Mouse (Mus musculus): ENCODE measurements around the gene Slc25a54. TPM values are rescaled to one million over a fixed set of nuclear protein-coding genes. Genes with fewer than 3 reads are reported as not detected.

The Slc25a54 gene
- polyA plus RNA-seq (2014; fragmentation: Nextera tagmentation; extraction: Ambion mirVana), result not detected in 2 replicates

DNA sequence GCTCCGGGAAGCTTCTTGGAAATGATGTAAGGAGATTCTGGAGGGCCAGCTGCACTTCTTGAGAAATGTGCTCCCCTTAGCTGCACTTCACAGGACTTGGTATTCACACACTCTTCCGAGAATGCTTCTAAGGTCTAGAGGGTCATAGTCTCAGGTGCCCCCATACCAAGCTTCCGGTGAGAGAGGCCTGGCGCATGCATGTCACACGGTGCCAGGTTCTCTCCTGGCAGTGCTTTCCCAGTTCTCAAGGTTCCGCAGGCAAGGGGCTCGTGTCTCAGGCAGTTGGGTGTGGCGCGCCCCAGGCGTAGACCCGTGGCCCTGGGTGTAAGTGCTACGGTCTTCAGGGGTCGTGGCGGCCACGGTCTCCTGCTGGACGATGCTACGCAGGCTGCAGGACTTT, at the start of gene Slc25a54:
TSS of gene Slc25a54 (plus strand) at position 301 of the 400 bp plus-strand sequence.
- WGBS (ENCODE audit: insufficient replicate concordance), result 93% methylated on average over 17 of the region's 17 CpGs
- H3K4me3 ChIP-seq (ENCODE audit: low read depth, low read length), result no peak within 1 kb of the TSS
- no peaks in the 10 kb centered on the region for H3K4me1 ChIP-seq (ENCODE audit: control insufficient read depth, insufficient read depth, low read length)
- H3K27ac ChIP-seq (ENCODE audit: low read depth, low read length), result no peak within 1 kb of the TSS
- H3K4me2 ChIP-seq, result no peak within 1 kb of the TSS
- H3K36me3 ChIP-seq (ENCODE audit: control insufficient read depth, insufficient read depth, low read length), result no peaks in the 10 kb centered on the region
- no peak within 1 kb of the TSS for H3K9ac ChIP-seq (ENCODE audit: low read depth, low read length)
- ATAC-seq (replicated peaks; ENCODE audit: insufficient number of reproducible peaks, low FRiP score, low TSS enrichment), result no peak
- no peaks in the 10 kb centered on the region for H3K27me3 ChIP-seq (ENCODE audit: control insufficient read depth, insufficient read depth, low read length)
- no peaks in the 10 kb centered on the region for H3K9me3 ChIP-seq (replicated peaks; ENCODE audit: control insufficient read depth, low read length)

DNA sequence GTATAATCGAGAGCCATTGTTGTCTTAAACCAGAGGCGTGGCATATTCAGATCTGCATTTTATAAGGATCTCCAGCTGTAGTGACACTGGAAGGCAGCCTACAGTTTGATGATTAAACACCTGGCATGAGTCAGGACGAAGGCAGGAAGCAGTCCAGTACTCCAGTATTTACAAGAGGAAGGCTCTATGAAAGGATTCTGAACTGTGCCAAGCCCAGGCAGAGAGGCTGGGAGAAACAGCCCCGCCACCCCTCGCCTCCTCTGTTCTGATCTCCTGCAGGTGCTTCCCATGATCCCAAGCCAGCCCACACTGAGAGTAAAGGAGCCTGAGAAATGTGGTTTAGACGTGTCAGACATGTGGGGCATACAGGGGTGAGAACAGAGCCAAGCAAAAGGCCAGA, 49.5 kb upstream of the Slc25a54 start:
- no peaks in the 10 kb centered on the region; the same call in 1 of the 2 replicates for H3K4me1 ChIP-seq (ENCODE audit: control insufficient read depth, insufficient read depth, low read length)
- no peak overlapping the region for H3K27ac ChIP-seq (ENCODE audit: low read depth, low read length)

GRCm38 (mm10) chr3:109031626-109032025, 48.6 kb upstream of the Slc25a54 start:
- H3K9me3 ChIP-seq (replicated peaks; ENCODE audit: control insufficient read depth, low read length), result no peaks in the 10 kb centered on the region
- WGBS (ENCODE audit: insufficient replicate concordance), result 75% methylated on average over 3 of the region's 3 CpGs
- ATAC-seq (replicated peaks; ENCODE audit: insufficient number of reproducible peaks, low FRiP score, low TSS enrichment), result no peak
- no peaks in the 10 kb centered on the region for H3K4me1 ChIP-seq (ENCODE audit: control insufficient read depth, insufficient read depth, low read length)
- no peak overlapping the region for H3K27ac ChIP-seq (ENCODE audit: low read depth, low read length)
- no peak overlapping the region for H3K4me3 ChIP-seq (ENCODE audit: low read depth, low read length)
- H3K27me3 ChIP-seq (ENCODE audit: control insufficient read depth, insufficient read depth, low read length), result no peaks in the 10 kb centered on the region
- H3K36me3 ChIP-seq (ENCODE audit: control insufficient read depth, insufficient read depth, low read length), result no peaks in the 10 kb centered on the region
- no peak overlapping the region for H3K4me2 ChIP-seq
- H3K9ac ChIP-seq (ENCODE audit: low read depth, low read length), result no peak overlapping the region

More for the DNA sequence above, 49.5 kb upstream of the Slc25a54 start:
- Histone ChIP-seq H3K36me3 (ENCODE audit: control insufficient read depth, insufficient read depth, low read length) (no peaks in the 10 kb centered on the region), H3K9ac (ENCODE audit: low read depth, low read length) (no peak overlapping the region), H3K4me2 (no peak overlapping the region), H3K9me3 (replicated peaks; ENCODE audit: control insufficient read depth, low read length) (no peaks in the 10 kb centered on the region), H3K27me3 (ENCODE audit: control insufficient read depth, insufficient read depth, low read length) (no peaks in the 10 kb centered on the region), H3K4me3 (ENCODE audit: low read depth, low read length) (no peak overlapping the region)
- 60% methylated on average over 6 of the region's 6 CpGs for WGBS (ENCODE audit: insufficient replicate concordance)
- no peak for ATAC-seq (replicated peaks; ENCODE audit: insufficient number of reproducible peaks, low FRiP score, low TSS enrichment)

DNA sequence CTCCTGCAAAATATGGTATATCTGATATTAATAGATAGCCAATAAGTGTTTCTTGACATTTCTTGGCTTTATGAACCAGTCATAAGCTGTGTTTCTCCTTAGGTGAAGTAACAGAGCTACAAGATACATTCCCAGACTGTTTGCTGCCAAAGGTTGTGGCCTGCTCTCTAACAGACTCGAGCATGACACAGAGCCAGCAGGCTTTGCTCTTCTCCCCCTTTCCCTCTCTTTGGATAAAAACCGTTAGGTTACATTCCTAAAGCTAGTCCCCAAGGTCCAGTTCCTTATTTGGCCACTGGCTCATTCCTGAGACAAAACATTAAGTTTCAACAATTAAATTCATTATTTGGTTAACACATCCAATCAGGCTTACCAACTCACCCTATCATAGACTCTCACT, 48.0 kb upstream of the Slc25a54 start:
- H3K4me1 ChIP-seq (ENCODE audit: control insufficient read depth, insufficient read depth, low read length), result no peaks in the 10 kb centered on the region
- no peak overlapping the region for H3K4me2 ChIP-seq
- 47% methylated on average over 2 of the region's 2 CpGs for whole genome bisulfite sequencing (ENCODE audit: insufficient replicate concordance)
- no peak for ATAC-seq (replicated peaks; ENCODE audit: insufficient number of reproducible peaks, low FRiP score, low TSS enrichment)
- H3K36me3 ChIP-seq (ENCODE audit: control insufficient read depth, insufficient read depth, low read length), result no peaks in the 10 kb centered on the region
- H3K27me3 ChIP-seq (ENCODE audit: control insufficient read depth, insufficient read depth, low read length), result no peaks in the 10 kb centered on the region
- no peak overlapping the region for H3K27ac ChIP-seq (ENCODE audit: low read depth, low read length)
- H3K9me3 ChIP-seq (replicated peaks; ENCODE audit: control insufficient read depth, low read length), result no peaks in the 10 kb centered on the region
- no peak overlapping the region for H3K9ac ChIP-seq (ENCODE audit: low read depth, low read length)
- no peak overlapping the region for H3K4me3 ChIP-seq (ENCODE audit: low read depth, low read length)

DNA sequence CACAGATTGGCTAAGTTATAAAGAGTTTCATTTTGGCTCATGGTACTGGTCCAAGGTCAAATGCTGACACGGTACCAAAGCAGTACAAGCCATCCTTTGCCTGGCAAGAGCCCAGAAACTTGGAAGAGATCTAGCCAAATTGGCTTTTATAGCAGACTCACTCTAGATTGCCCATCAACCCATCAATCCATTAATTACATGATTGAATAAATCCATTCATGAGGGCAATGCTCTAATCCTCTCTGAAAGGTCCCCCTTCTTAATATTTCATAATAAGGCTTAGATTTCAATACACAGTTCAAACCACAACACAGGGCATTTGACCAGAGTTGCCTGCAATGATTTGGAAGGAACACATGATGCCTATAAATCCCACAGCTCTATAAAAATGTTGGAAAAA, 45.9 kb upstream of the Slc25a54 start:
- no peaks in the 10 kb centered on the region for H3K27me3 ChIP-seq (ENCODE audit: control insufficient read depth, insufficient read depth, low read length)
- no peaks in the 10 kb centered on the region for H3K9me3 ChIP-seq (replicated peaks; ENCODE audit: control insufficient read depth, low read length)
- no peak overlapping the region for H3K9ac ChIP-seq (ENCODE audit: low read depth, low read length)
- no peaks in the 10 kb centered on the region for H3K4me1 ChIP-seq (ENCODE audit: control insufficient read depth, insufficient read depth, low read length)
- 92% methylated on average over 1 of the region's 1 CpGs for WGBS (ENCODE audit: insufficient replicate concordance)
- H3K4me3 ChIP-seq (ENCODE audit: low read depth, low read length), result no peak overlapping the region
- no peak overlapping the region for H3K4me2 ChIP-seq
- no peak for ATAC-seq (replicated peaks; ENCODE audit: insufficient number of reproducible peaks, low FRiP score, low TSS enrichment)
- no peak overlapping the region for H3K27ac ChIP-seq (ENCODE audit: low read depth, low read length)
- H3K36me3 ChIP-seq (ENCODE audit: control insufficient read depth, insufficient read depth, low read length), result no peaks in the 10 kb centered on the region

DNA sequence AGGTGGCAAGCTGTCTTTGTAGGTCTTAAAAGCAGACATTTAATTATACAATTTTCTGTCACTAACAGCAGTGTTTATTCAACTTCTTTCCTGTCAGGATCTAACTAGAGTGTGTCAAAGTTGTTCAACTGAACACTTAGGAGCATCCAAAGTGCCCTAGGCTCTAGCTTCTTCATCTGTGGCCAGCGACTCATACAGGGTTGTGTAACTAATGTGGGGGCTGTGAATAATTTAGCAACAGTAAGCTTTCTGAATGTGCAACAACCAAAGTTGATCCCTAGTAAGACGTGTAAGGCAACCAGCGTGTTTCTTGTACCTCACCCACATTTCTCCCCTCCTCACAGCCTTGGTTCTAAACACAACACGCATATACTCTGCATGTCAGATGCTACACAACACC, 39.4 kb upstream of the Slc25a54 start:
- H3K27ac ChIP-seq (ENCODE audit: low read depth, low read length), result no peak overlapping the region
- 84% methylated on average over 4 of the region's 4 CpGs for WGBS (ENCODE audit: insufficient replicate concordance)
- no peaks in the 10 kb centered on the region for H3K27me3 ChIP-seq (ENCODE audit: control insufficient read depth, insufficient read depth, low read length)
- ATAC-seq (replicated peaks; ENCODE audit: insufficient number of reproducible peaks, low FRiP score, low TSS enrichment), result no peak
- H3K9me3 ChIP-seq (replicated peaks; ENCODE audit: control insufficient read depth, low read length), result no peaks in the 10 kb centered on the region
- no peaks in the 10 kb centered on the region for H3K4me1 ChIP-seq (ENCODE audit: control insufficient read depth, insufficient read depth, low read length)
- H3K4me2 ChIP-seq, result no peak overlapping the region
- no peaks in the 10 kb centered on the region for H3K36me3 ChIP-seq (ENCODE audit: control insufficient read depth, insufficient read depth, low read length)
- H3K9ac ChIP-seq (ENCODE audit: low read depth, low read length), result no peak overlapping the region
- H3K4me3 ChIP-seq (ENCODE audit: low read depth, low read length), result no peak overlapping the region

DNA sequence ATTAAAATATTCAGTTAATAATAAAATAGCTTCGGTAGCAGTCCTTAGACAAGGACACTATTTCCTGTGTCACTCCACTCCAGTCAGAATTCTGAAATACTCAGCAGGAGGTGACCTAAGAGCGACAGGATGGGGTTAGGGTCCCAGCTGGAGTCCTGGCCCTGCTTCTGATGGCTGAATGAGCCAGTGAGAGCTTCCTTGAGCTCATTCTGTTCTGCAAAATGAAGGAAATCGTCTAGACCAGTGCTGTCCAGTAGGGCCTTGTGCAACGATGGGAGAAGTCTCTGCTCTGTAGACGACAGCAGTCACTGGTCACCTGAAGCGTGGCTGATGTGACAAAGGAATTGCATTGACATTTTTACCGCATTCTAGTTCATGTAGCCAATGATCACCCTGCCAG, 36.9 kb upstream of the Slc25a54 start:
- no peak for ATAC-seq (replicated peaks; ENCODE audit: insufficient number of reproducible peaks, low FRiP score, low TSS enrichment)
- H3K4me1 ChIP-seq (ENCODE audit: control insufficient read depth, insufficient read depth, low read length), result 0 out of 2 replicates have a peak, but pooled peaks cover 3% of the 10 kb centered on the region
- H3K36me3 ChIP-seq (ENCODE audit: control insufficient read depth, insufficient read depth, low read length), result no peaks in the 10 kb centered on the region
- no peaks in the 10 kb centered on the region for H3K9me3 ChIP-seq (replicated peaks; ENCODE audit: control insufficient read depth, low read length)
- H3K9ac ChIP-seq (ENCODE audit: low read depth, low read length), result no peak overlapping the region
- no peak overlapping the region for H3K4me3 ChIP-seq (ENCODE audit: low read depth, low read length)
- H3K27me3 ChIP-seq (ENCODE audit: control insufficient read depth, insufficient read depth, low read length), result no peaks in the 10 kb centered on the region
- H3K4me2 ChIP-seq, result no peak overlapping the region
- H3K27ac ChIP-seq (ENCODE audit: low read depth, low read length), result no peak overlapping the region
- WGBS (ENCODE audit: insufficient replicate concordance), result 64% methylated on average over 7 of the region's 7 CpGs

- H3K27me3 ChIP-seq (ENCODE audit: control insufficient read depth, insufficient read depth, low read length), result no peaks in the 10 kb centered on the region
- no peaks in the 10 kb centered on the region for H3K36me3 ChIP-seq (ENCODE audit: control insufficient read depth, insufficient read depth, low read length)
- H3K9me3 ChIP-seq (replicated peaks; ENCODE audit: control insufficient read depth, low read length), result no peaks in the 10 kb centered on the region
- no peak for ATAC-seq (replicated peaks; ENCODE audit: insufficient number of reproducible peaks, low FRiP score, low TSS enrichment)
- 78% methylated on average over 3 of the region's 3 CpGs for WGBS (ENCODE audit: insufficient replicate concordance)
- H3K27ac ChIP-seq (ENCODE audit: low read depth, low read length), result no peak overlapping the region
- H3K9ac ChIP-seq (ENCODE audit: low read depth, low read length), result no peak overlapping the region
- H3K4me1 ChIP-seq (ENCODE audit: control insufficient read depth, insufficient read depth, low read length), result peaks cover 3% of the 10 kb centered on the region; the same call in 1 of the 2 replicates
- no peak overlapping the region for H3K4me2 ChIP-seq
- no peak overlapping the region for H3K4me3 ChIP-seq (ENCODE audit: low read depth, low read length)
Measured at GRCm38 (mm10) chr3:109046428-109046827, 33.8 kb upstream of the Slc25a54 start.

- WGBS (ENCODE audit: insufficient replicate concordance), result 41% methylated on average over 6 of the region's 6 CpGs
- Histone ChIP-seq H3K9ac (ENCODE audit: low read depth, low read length) (no peak overlapping the region), H3K4me2 (no peak overlapping the region), H3K36me3 (ENCODE audit: control insufficient read depth, insufficient read depth, low read length) (no peaks in the 10 kb centered on the region), H3K4me1 (ENCODE audit: control insufficient read depth, insufficient read depth, low read length) (peaks cover 6% of the 10 kb centered on the region; the same call in 1 of the 2 replicates), H3K27me3 (ENCODE audit: control insufficient read depth, insufficient read depth, low read length) (no peaks in the 10 kb centered on the region), H3K4me3 (ENCODE audit: low read depth, low read length) (no peak overlapping the region), H3K27ac (ENCODE audit: low read depth, low read length) (no peak overlapping the region), H3K9me3 (replicated peaks; ENCODE audit: control insufficient read depth, low read length) (no peaks in the 10 kb centered on the region)
- ATAC-seq (replicated peaks; ENCODE audit: insufficient number of reproducible peaks, low FRiP score, low TSS enrichment), result no peak
Measured at GRCm38 (mm10) chr3:109047707-109048283, 32.5 kb upstream of the Slc25a54 start.
